Mouse (Mus musculus) midbrain, embryonic 16.5 days (tissue): ENCODE measurements around the gene Brd1. TPM values are rescaled to one million over a fixed set of nuclear protein-coding genes. Genes with fewer than 3 reads are reported as not detected.
"Not testable (repeated sequence)": the region's sequence is repeated elsewhere in the genome, so short reads cannot be mapped to it uniquely, and the experiment has no call there.

ENCODE experiments used
- ATAC-seq: fragments of 200-750 bp; cut with Nextera tagmentation; 2 replicates; pipeline ENCODE4 v1.8.0; 2017; ENCODE audit warnings: moderate TSS enrichment
- H3K27ac ChIP-seq: fragments of 300-500 bp; sonication (generic); 2 replicates; pipeline ENCODE4 v1.5.1; 2014; ENCODE audit warnings: mild to moderate bottlenecking, low read length, mixed read lengths
- H3K27me3 ChIP-seq: fragments of 300-500 bp; sonication (generic); 2 replicates; pipeline ENCODE4 v1.6.1; 2014; ENCODE audit warnings: low read depth, low read length, mixed read lengths; ENCODE audit not compliant: control insufficient read depth, insufficient read depth
- H3K36me3 ChIP-seq: fragments of 300-500 bp; sonication (generic); 2 replicates; pipeline ENCODE4 v1.6.1; 2014; ENCODE audit warnings: mild to moderate bottlenecking, low read length, moderate library complexity, mixed read lengths; ENCODE audit not compliant: control insufficient read depth, insufficient read depth
- H3K4me1 ChIP-seq: fragments of 300-500 bp; sonication (generic); 2 replicates; pipeline ENCODE4 v1.6.1; 2014; ENCODE audit warnings: mild to moderate bottlenecking, low read length, mixed read lengths; ENCODE audit not compliant: control insufficient read depth, insufficient read depth
- H3K4me2 ChIP-seq: fragments of 300-500 bp; sonication (generic); 2 replicates; pipeline ENCODE4 v1.6.1; 2014; ENCODE audit warnings: mild to moderate bottlenecking, low read length, mixed read lengths
- H3K4me3 ChIP-seq: fragments of 300-500 bp; sonication (generic); 2 replicates; pipeline ENCODE4 v1.5.1; 2014; ENCODE audit warnings: low read depth, mild to moderate bottlenecking, low read length, moderate library complexity, mixed read lengths
- H3K9ac ChIP-seq: fragments of 300-500 bp; sonication (generic); 2 replicates; pipeline ENCODE4 v1.6.1; 2014; ENCODE audit warnings: low read depth, low read length, mixed read lengths
- H3K9me3 ChIP-seq: fragments of 300-500 bp; sonication (generic); replicated peaks from 2 replicates; pipeline ENCODE4 v1.6.1; 2014; ENCODE audit warnings: mild to moderate bottlenecking, low read length, mixed read lengths; ENCODE audit not compliant: control insufficient read depth, poor library complexity, severe bottlenecking
- WGBS: fragments of 180-500 bp; shearing (Covaris S2); extraction: QIAGEN DNeasy Blood & Tissue Kit; methylation state at CpG from one replicate; pipeline ENCODE4 v1.1.7; 2014; 5-methylcytosine and 5-hydroxymethylcytosine counted together
- polyA plus RNA-seq: library from polyadenylated mRNA; unstranded; fragments of >200 nt; fragmentation: Nextera tagmentation; extraction: Ambion mirVana; gene quantifications from 2 replicates; pipeline ENCODE4 v1.2.1, GENCODE M21; 2015

Gene Brd1
- polyA plus RNA-seq: 15.5 and 20.7 TPM in 2 replicates

- H3K9me3 ChIP-seq: no peaks in the 10 kb centered on the region
- H3K27ac ChIP-seq: peak within 1 kb of the TSS; percentile 88
- H3K27me3 ChIP-seq: no peaks in the 10 kb centered on the region
- H3K4me1 ChIP-seq: peaks cover 27% of the 10 kb centered on the region
- peak; percentile 83 for ATAC-seq
- H3K4me3 ChIP-seq: peak within 1 kb of the TSS; percentile 100
- H3K9ac ChIP-seq: peak within 1 kb of the TSS; percentile 92
- 0% methylated on average over 46 of the region's 103 CpGs for WGBS
- peaks cover 15% of the 10 kb centered on the region for H3K36me3 ChIP-seq
- H3K4me2 ChIP-seq: peak within 1 kb of the TSS; percentile 96
Measured at GRCm38 (mm10) chr15:88733834-88734571, at the start of gene Brd1. Brd1 (minus strand) TSS chr15:88734233.

GRCm38 (mm10) chr15:88774630-88775029 lies 40.6 kb upstream of the Brd1 start:
- not testable (repeated sequence) for H3K9me3 ChIP-seq, H3K9ac ChIP-seq, H3K27ac ChIP-seq, ATAC-seq, H3K4me2 ChIP-seq, H3K27me3 ChIP-seq, H3K4me3 ChIP-seq, H3K4me1 ChIP-seq
- peaks cover 15% of the 10 kb centered on the region for H3K36me3 ChIP-seq
- WGBS: 94% methylated on average over 5 of the region's 5 CpGs

GRCm38 (mm10) chr15:88768537-88768936 lies 34.5 kb upstream of the Brd1 start:
- ATAC-seq: no peak
- peaks cover 17% of the 10 kb centered on the region for H3K36me3 ChIP-seq
- 89% methylated on average over 1 of the region's 1 CpGs for WGBS

GRCm38 (mm10) chr15:88766139-88766538 lies 32.1 kb upstream of the Brd1 start:
- not testable (repeated sequence) for H3K4me2 ChIP-seq, H3K9me3 ChIP-seq, H3K27me3 ChIP-seq, ATAC-seq, H3K27ac ChIP-seq, H3K9ac ChIP-seq, H3K4me3 ChIP-seq, H3K4me1 ChIP-seq
- 95% methylated on average over 2 of the region's 2 CpGs for WGBS
- peaks cover 20% of the 10 kb centered on the region for H3K36me3 ChIP-seq

More at GRCm38 (mm10) chr15:88768537-88768936, 34.5 kb upstream of the Brd1 start:
- Histone ChIP-seq H3K27me3 (no peaks in the 10 kb centered on the region), H3K4me2 (no peak overlapping the region), H3K4me3 (no peak overlapping the region), H3K9me3 (no peaks in the 10 kb centered on the region; the same call in 1 of the 2 replicates), H3K4me1 (no peaks in the 10 kb centered on the region), H3K9ac (no peak overlapping the region), H3K27ac (no peak overlapping the region)

- no peaks in the 10 kb centered on the region for H3K27me3 ChIP-seq
- 96% methylated on average over 4 of the region's 4 CpGs for WGBS
- no peaks in the 10 kb centered on the region for H3K9me3 ChIP-seq
- peaks cover 20% of the 10 kb centered on the region for H3K36me3 ChIP-seq
- no peak overlapping the region for H3K4me3 ChIP-seq
- no peak overlapping the region for H3K4me2 ChIP-seq
- H3K27ac ChIP-seq: no peak overlapping the region
- 0 out of 2 replicates have a peak, but pooled peaks cover 2% of the 10 kb centered on the region for H3K4me1 ChIP-seq
- no peak for ATAC-seq
- no peak overlapping the region for H3K9ac ChIP-seq
Measured at GRCm38 (mm10) chr15:88761551-88761950, 27.5 kb upstream of the Brd1 start.

GRCm38 (mm10) chr15:88758061-88758460 lies 24.0 kb upstream of the Brd1 start:
- no peak for ATAC-seq
- Histone ChIP-seq H3K4me2 (no peak overlapping the region), H3K9ac (no peak overlapping the region), H3K9me3 (no peaks in the 10 kb centered on the region), H3K4me1 (peaks cover 16% of the 10 kb centered on the region), H3K27me3 (no peaks in the 10 kb centered on the region), H3K36me3 (peaks cover 18% of the 10 kb centered on the region), H3K4me3 (no peak overlapping the region), H3K27ac (no peak overlapping the region)
- 92% methylated on average over 3 of the region's 3 CpGs for WGBS

- H3K27ac ChIP-seq: no peak overlapping the region
- no peaks in the 10 kb centered on the region for H3K27me3 ChIP-seq
- no peaks in the 10 kb centered on the region for H3K9me3 ChIP-seq
- H3K4me2 ChIP-seq: no peak overlapping the region
- 98% methylated on average over 18 of the region's 18 CpGs for WGBS
- no peak overlapping the region for H3K9ac ChIP-seq
- no peak for ATAC-seq
- H3K4me3 ChIP-seq: no peak overlapping the region
- H3K36me3 ChIP-seq: peaks cover 9% of the 10 kb centered on the region
- peaks cover 20% of the 10 kb centered on the region for H3K4me1 ChIP-seq
Measured at GRCm38 (mm10) chr15:88755761-88756160, 21.7 kb upstream of the Brd1 start.

GRCm38 (mm10) chr15:88754896-88755295 lies 20.9 kb upstream of the Brd1 start:
- Histone ChIP-seq H3K27me3 (no peaks in the 10 kb centered on the region), H3K36me3 (peaks cover 6% of the 10 kb centered on the region), H3K27ac (no peak overlapping the region), H3K9ac (no peak overlapping the region), H3K4me1 (peaks cover 24% of the 10 kb centered on the region), H3K4me2 (no peak overlapping the region), H3K9me3 (no peaks in the 10 kb centered on the region), H3K4me3 (no peak overlapping the region)
- WGBS: 90% methylated on average over 2 of the region's 2 CpGs
- no peak for ATAC-seq

GRCm38 (mm10) chr15:88752403-88752733 lies 18.3 kb upstream of the Brd1 start:
- Histone ChIP-seq H3K9me3 (no peaks in the 10 kb centered on the region), H3K9ac (peak overlapping the region; percentile 87), H3K27ac (peak overlapping the region; percentile 92), H3K27me3 (no peaks in the 10 kb centered on the region), H3K4me3 (peak overlapping the region; percentile 84), H3K4me1 (peaks cover 22% of the 10 kb centered on the region), H3K4me2 (peak overlapping the region; percentile 79), H3K36me3 (peaks cover 3% of the 10 kb centered on the region; the same call in 1 of the 2 replicates)
- no peak for ATAC-seq
- under 1% methylated on average over 8 of the region's 8 CpGs for WGBS
